Mouse (Mus musculus) retina, postnatal 1 day (tissue): Measurements from ENCODE around the gene Ncan.

ENCODE experiments used
- DNase-seq: peaks from one replicate; pipeline ENCODE4 v3.0.0-alpha.2; 2012

The Ncan gene

DNA sequence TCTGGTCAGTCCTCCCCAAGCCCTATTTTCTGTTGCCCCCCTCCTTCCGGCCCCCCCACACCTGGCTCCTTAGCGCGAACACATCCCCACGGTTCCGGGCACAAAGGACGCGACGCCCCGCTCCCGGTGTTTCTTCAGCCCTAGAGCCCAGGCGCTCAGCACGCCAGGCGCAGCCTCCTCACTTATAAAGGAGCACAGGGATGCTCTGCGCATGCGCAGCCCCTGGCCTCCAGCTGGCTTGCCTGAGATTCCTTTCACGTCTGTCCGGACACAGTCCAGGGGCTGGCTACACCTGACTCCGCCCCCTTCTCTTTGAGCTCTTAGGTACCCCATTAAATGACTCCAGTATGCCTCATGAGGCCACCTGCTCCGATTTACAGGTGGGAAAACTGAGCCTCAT is at the start of gene Ncan:
Gene Ncan (minus strand): TSS at position 207 of the 400 bp plus-strand sequence.
- DNase-seq: peak; percentile 92

DNA sequence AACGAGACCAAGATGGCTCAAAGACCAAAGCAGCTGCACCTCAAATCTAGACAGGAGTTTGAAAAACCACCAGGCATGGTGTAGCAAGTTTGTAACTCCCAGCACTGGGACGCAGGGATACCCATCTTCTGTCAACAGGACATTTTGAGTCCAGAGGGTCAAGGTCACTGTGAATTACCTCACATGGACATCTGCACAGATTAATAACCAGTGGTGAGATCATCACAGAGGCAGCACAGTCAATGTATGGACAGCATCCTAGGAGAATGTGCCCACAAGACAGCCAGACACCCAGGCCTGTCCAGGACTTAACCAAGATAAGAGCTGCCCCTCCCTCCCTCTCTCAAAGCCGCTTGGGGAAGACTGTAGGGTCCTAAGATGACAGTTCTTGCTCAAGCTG is 49.4 kb upstream of the Ncan start:
- DNase-seq: no peak

DNA sequence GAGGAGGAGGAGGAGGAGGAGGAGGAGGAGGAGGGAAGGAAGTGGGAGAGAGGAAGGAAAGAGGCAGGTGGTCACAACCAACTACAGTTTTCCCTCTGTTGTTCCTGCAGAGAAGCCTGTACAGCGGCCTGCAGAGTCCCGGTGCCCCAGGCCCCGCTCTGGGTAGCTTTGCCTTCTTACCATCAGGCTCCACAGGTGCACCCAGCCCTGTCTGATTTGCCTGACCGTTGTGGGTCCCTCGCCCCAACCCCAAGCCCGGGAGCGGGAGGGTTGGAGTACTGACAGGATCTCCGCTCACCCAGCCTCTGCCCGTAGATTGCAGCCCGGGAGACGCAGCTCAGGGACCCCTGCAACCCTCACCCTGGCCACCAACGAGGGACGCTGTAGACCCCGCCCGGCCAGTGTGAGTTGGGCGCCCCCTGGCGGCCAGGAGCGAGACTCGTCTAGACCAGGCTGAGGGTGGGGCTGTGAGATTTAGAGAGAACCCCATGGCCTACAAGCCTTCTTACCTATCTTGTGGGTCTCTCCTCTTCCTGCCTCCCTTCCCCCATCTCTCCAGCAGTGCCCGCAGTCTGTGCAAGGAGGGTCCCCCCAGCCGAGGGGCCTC is 45.9 kb upstream of the Ncan start:
- DNase-seq: peak; percentile 87

DNA sequence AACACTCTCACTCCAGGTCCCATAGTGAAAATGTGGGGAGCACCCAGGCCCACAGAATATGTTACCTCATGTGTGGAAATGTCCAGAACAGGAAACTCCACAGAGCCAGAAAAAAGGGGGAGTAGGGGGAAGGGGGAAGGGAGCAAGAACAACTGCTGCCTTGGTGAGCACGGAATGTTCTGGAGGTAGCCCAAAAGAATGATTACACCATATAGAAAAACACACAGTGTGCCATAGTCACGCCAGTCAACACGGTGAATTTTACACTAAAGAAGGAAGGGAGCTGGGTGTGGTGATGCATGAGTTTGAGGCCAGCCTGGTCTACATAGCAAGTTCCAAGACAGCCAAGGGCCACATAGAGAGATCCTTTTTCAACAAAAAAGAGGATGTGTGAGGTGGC is 42.6 kb upstream of the Ncan start:
- no peak for DNase-seq

DNA sequence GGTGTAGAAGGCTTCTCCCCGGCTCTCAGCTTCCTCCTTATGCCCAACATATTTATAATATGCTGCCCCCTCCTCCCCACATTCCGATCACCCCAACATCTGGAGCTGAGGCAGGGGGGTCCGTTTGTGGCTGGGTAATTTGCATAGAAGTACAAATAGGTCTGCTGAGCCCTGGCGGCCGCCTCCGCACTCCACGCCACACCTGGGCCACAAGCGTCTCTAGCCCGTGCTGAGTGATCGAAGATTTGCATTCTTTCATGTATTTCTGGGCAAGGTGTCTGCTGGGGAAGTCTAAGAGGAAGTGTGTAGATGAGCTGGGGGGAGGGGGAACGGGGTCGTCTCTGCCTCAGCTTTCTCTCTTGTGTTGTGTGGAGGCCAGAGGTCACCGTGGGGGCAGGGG is 39.3 kb upstream of the Ncan start:
- no peak for DNase-seq

DNA sequence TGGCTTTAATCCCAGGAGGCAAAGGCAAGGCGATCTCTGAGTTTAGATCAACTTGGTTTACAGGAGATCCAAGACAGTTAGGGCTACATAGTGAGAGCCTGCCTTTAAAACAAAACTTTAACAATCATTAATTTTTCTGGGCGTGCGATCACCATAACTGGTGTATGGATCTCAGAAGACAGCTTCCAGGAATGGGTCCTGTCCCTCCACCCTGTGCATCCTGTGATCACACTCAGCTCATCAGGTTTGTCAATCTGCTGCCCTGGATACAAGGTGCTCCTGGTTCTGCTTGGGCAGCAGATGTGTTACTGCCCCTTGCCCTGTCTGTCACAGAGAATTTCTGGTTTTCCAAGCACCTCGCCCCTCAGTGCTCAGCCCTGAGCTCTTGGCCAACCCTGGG is 38.5 kb upstream of the Ncan start:
- DNase-seq: no peak

DNA sequence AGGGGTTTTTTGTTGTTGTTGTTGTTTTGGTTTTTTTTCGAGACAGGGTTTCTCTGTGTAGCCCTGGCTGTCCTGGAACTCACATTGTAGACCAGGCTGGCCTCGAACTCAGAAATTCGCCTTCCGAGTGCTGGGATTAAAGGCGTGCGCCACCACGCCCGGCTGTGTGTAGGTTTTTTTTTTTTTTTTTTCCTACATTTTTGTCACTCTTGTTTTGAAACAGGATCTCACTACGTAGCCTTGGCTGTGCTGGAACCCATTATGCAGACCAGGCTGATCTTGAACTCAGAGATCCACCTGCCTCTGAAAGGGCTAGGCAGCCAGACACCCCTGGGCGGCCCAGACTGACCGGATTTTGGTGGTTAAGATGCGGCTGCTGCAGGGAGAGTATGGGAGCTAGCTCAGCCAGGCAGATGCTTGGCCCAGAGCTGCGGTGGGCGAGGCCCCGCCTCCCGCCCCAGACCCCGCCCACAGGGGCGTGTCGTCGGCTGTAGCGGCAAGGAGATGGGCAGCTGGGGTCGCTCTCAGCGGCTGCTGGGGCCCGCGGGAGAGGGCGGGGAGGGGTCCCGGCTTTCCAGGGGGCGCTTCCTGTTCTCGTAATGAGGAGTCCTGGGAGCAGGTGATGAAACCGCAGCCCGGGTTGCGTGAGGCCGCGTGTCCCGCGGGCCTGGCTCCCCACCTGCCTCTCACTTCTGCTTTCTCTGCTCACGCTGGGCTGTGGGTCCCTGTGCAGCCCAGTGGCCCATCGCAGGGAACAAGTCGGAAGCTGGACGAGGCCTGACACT is 37.6 kb upstream of the Ncan start:
- peak; percentile 93 for DNase-seq

DNA sequence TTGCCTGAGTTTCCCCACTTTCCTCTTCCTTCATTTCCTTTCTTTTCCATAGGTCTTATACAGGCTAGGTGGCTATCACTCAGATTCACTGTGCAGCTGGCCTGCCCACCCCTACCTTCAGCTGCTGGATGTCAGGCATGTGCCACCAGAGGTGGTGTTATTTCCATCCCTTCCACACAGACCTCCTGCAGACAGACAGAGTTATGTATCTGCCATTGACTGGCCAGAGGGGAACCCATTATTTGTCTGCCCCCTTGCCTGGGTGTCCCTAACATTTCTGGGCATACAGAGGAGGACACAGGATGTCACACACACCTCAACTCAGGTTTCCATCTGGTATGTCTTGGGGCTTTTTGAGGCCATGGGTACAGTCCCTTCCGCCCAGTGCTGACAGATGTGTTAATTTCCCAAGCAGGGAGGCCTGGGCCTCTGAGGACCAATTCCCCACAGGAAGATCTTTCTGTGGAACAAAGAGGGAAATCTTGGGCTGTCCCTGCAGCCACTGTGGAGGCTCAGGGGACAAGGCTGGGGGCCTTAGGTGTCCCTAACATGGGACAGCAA is 36.6 kb upstream of the Ncan start:
- DNase-seq: no peak

DNA sequence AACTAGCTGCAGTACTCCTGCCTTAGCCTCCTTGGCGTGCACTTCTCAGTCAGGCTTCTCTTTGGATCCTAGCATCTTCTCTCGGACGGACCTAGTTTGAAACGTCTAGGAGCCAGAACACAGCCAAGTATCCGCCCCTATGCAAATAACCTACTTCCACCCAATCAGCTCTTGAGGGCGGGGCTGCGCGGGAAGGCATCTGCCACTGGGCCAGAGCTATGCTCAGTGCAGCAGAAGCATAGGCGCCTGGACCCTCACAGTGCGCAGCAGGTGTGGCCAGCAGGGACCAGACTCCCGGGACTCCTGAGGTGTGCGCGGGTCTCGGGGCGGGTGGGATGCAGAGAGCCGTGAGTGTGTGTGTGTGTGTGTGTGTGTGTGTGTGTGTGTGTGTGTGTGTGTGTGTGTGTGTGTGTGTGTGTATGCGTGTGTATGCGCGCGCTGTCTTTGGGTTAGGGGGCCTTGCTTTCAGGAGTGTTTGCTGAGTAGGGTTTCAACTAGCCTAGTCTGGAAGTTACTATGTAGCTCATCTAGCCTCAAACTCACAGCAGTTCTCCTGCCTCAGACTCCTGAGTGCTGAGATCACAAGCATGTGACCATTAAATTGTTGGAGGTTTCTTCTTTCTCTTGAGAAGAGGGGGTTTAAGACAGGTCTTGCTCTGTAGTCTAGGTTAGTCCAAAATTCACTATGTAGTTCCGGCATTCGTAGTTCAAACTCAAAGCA is 32.0 kb upstream of the Ncan start:
- DNase-seq: peak; percentile 94

DNA sequence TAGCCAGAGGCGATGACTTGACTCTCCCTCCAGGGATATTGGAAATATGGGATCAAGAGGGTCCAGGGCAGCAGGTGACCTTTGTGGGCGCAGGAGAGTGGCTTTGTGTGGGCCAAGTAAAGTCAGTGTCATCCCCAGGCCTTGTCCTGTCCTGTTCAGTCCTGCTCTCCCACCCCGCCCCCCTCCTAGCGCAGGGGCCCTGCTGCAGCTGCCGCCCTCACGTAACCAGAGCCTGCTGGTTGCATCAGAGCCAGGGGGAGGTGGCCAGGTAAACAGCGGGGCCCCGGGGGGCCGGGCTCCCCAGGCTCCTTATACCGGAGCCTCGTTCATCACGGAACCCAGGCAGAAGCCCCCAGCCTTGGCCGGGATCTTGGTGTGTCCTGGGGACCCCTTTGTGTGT is 29.5 kb upstream of the Ncan start:
- DNase-seq: no peak

DNA sequence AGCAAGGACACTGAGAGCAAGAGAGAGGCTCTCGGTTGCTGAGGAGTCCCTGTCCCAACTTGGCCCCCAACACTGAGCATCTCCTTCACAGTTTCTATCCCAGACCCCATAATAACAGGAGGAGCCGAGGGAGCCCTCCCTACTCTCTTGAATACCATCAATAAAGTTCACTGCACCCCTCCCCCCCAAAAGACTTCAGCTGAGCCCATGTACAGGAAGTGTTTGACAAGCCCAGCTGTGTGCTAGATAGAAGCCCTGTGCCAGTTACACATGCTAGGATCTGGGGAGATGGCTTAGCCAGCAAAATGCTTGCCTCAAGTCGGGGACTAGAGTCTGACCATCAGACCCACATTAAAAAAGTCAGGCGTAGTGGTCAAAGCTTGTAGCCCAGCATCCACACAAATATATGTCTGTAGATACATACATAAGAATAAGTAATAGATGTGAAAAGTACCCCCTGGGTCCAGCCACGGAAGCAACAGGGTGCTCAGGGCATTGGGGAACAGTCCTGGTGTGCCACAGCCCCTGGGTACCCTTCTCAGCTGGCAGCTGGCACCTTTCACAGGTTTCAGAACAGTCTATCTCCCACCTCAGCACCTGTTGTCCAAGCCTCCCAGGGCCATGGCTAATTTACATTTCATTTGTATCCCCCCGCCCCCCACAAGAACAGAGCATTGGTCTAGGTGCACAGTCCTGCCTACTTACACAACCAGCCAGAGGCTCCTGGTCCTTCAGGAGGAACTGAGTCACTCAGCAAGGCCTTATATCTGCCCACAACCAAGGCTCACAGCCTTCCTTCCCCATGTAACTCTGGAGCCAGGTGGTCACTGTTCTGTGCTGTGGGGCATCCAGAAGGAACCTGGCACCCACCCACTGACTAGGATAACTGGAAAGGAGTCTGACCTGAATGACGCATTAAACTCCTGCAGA is 27.3 kb upstream of the Ncan start:
- no peak for DNase-seq

DNA sequence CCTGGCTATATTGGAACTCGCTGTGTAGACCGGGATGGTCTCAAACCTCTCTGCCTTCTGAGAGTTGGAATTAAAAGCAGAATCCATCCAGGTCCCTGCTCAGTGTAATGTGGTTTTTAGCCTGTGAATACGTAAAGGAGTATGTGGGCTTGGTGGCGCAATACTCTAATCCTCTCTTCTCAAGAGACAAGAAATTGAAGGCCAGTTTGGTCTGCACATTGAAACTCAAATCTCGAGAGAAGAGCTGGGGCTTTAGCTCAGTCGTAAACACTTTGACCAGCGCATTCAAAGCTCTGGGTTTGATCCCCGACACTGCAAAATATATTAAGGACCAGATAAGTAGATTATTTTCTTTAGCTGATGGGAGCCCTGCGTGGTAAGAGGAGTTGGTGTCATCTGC is 19.3 kb upstream of the Ncan start:
- peak; percentile 29 for DNase-seq

DNA sequence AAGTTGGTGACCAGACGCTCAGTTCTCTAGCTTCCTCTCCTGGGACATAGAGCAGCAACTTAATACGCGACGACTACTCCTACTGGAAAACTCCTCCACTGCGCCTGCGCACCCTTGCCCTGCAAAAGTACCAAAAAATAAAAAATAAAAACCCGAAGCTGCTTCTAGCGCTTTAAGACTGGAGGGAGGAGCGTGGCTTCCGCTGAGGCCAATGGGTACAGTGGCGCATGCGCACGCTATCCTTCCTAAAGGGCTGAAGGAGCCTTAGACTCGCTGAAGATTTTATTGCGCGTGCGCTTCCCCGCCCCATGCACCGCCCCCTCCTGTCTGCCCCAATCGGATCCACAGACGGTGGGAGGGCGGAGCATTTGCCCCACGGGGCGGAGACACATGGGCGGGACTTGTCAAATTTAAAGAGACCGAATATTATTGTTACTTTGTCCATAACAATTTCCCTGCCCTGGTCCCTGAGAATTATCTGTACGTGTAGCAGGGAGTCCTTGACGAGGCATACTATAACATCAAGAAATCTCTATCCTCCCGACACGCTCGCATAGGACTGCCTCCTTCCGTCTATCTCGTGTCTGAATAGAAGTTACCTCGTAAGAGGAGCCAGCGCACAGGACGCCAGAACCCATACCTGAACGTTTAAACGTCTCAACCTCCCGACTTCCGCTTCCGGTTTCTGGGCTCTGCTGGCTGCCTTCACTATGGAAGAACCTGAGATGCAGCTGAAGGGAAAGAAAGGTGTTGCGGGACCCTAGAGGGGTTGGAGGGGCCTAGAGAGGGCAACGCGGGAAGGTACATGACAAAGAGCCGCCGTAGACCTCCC is 18.6 kb upstream of the Ncan start, which contains the start of the genes Rfxank, Borcs8 and Mef2b:
Gene Rfxank (minus strand): TSS at position 129 of the 832 bp plus-strand sequence.
Gene Borcs8 (plus strand): TSS at position 474 of the 832 bp plus-strand sequence.
Gene Mef2b (plus strand): TSS at position 686 of the 832 bp plus-strand sequence.
- DNase-seq: peak; percentile 99

DNA sequence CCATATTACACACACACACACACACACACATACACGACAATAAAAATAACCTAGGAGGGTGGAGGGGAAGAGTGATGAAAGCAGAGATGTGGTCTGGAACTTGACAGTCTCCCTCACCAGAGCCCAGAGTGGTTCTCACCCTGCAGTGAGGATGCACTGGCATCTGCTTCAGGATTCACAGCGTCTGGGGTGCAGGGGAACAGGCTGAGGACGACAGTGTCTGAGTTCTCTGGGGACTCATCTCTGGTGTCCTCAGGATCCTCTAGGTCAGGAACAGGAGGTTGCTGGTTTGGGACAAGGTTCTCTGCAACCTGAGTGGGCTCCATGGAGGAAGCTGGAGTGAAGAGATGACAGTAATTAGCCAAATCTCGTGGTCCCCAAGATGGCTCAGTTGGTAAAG is 17.2 kb upstream of the Ncan start:
- DNase-seq: no peak

DNA sequence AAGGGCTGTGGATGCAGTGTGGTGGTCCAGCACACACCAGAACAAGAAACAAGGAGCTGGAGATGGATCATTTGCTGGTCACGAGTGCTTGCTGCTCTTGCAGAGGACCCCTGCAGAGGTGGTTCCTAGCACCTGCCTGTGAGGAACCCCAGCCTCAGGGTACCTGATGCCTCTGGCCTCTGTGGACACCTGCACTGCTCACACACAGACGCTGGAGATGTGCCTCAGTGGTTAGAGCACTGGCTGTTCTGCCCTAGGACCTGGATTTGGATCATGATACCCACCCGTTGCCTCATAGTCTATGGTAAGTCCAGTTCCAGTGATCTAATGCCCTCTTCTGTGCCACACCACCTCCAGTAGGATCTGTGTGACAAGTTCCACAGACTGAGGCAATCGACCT is 15.9 kb upstream of the Ncan start:
- no peak for DNase-seq

DNA sequence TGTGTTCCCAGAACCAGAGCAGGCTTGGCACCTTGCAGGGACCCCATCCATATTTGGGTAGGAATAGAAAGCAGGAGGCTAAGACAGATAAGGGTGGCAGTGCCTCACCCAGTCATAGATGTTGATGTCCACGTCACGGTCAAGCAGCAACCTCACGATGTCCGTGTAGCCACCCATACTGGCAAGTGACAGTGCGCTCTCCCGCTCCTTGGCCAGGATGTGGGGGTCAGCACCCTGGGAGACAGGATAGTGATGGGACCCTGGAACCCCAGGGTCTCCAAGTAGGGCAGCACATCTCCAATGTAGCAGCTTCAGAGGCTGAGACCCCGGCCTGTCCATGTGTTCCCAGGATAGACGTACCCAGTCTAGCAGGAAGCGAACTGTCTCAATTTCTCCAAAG is 14.3 kb upstream of the Ncan start:
- DNase-seq: no peak

DNA sequence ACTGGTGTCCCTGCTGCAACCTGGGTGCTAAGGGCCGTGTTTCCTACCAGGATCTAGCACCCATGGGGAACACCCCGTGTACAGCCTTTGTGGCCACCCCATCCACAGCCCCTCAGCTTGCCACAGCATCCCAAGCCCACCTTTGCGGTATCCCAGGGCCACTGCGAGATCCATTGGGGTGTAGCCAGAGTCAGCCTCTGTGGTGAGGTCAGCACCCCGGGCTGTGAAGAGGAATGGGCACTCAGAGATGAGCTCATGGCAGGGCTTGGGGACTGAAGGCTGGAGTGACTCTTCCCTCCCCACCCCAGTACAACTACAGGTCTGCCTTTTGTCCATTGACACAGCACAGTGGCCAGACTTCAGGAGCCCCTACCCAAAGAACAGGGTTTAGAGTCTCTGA is 13.4 kb upstream of the Ncan start:
- no peak for DNase-seq

DNA sequence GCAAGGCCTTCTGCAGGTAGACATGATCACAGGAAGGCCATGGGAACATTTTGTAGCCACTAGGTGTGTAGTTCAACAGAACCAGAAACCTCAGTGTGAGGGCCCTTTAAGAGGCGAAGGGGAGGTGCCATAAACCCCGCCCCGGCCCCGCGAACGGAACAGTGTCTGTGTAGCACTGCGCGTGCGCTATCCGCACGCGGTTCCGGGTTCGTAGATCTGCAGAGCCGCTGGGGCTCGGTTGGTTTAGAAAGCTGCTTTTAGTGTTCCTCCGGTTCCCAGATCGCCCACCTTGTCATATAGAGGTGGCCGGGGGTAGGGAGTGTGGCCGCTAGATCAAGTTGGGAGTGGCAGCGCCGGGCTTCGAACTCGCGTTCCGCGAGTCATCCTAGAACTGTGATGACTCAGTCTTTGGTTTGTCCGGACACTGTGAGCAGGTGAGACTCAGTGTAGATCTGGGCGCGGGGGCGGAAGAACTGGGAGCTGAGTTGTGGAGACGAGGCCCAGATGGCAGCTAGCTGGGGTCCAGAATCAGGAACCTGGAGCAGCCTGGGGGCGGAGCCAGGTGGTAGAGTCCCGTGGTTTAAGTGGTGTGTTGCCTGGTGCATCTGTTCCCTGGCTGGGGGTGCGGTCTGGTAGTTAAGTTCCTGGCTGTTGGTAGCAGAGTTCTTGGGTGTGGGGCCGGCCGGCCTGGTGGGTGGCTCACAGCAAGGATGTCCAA is 10.7 kb upstream of the Ncan start, which contains the start of gene Nr2c2ap:
Gene Nr2c2ap (plus strand): TSS at position 168 of the 718 bp plus-strand sequence.
- peak; percentile 90 for DNase-seq

DNA sequence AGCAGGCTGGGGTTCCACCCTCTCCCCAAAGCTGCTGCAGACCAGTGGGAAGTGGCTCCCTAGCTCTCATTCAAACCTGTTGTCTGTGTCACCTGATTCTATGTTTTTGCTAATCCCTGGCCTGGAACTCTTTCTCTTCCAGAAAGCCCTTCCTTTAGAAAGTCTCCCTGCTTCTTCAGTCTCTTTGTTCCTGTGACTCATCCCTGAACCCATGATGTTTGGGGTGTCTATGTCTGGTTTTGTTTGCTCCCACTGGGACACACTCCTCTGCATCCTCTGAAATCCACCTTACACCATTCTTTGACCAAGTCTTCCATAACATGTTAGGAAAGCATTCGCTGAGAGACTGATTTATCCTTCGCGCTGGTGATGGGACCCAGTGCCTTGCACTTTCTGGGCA is 9.4 kb upstream of the Ncan start:
- DNase-seq: no peak

DNA sequence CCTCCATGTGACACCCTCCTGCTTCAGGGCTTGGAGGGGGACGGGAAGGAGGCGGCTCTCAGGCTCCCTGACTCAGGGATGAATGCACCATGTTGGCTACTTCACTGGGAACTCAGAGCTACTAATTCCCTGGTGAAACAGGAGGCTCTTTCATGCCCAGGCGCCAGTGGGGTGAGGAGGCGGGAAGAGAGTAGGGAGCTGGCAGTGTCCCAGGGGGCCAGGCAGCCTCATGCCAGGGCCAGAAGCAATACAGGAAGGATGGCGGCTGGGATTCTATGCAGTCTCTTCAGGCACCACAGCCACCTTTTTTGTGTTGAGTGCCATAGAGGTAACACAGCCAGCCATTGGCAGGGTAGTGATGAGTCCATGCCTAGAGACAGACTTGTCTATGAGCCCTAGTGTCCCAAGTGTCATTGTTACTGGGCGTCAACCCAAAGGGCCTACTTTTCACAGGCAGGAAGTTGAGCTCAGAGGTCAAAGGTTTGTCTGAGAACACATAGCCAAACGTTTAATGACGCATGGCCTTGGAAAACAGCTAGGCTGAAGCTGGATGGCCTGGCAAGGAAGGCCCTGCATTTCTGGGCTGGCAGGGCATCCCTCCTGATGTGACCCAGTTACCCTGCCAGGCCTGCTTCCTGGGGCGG is 8.8 kb upstream of the Ncan start:
- DNase-seq: peak; percentile 25
